In the genomic region with DNA sequence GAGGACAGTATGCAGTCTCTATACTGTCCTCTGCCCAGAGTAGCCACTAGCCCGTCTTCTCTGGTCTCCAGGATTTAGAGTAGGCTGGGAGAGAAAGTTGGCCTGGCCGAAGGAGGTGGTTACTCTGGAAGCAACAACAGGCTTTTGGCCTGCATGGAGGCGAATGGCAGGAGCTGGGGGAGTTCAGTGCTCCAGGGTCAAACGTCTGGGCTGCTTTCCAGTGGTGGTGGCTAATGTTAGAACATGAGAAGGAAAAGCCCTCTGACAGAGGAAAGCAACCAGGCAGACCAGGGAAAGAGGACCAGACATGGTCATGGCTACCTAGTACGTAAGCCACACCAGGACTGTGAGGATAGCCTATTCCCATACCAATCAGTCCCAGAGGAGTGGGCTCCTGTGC, we compare ENCODE assay signal across 11 mouse cellular contexts. TPM values are rescaled to one million over a fixed set of nuclear protein-coding genes. Genes with fewer than 3 reads are reported as not detected.
DNase-seq lines count a peak whose midpoint lies in the region; ATAC-seq lines count a peak whose summit lies in the region.
"Had no signal": no experiment of that assay in that cellular context is flagged by ENCODE, and none has a peak within 500 bp of the region (broad histone marks: within the 10 kb centered on the region; RNA-seq: fewer than 3 reads in every experiment).

No protein-coding gene starts in this region.

- intact Hi-C loops in heart, postnatal 10 days (cut with DNase I) = no loop called here

- H3K27ac ChIP-seq in liver, embryonic 15.5 days (replicated peaks) = peak overlapping the region; percentile 98
- H3K27ac ChIP-seq: forebrain, embryonic 15.5 days had no signal

- peak overlapping the region; percentile 70 for H3K4me3 ChIP-seq in erythroblast, embryonic 14.5 days (replicated peaks)
- H3K4me3 ChIP-seq in liver, embryonic 15.5 days (replicated peaks) = peak overlapping the region; percentile 69
- H3K4me3 ChIP-seq: forebrain, embryonic 15.5 days; megakaryocyte, embryonic 14.5 days had no signal

- no peak for ATAC-seq in erythroblast, adult 5-6 weeks (replicated peaks; ENCODE audit: low FRiP score, poor library complexity, severe bottlenecking)
- ATAC-seq in liver, embryonic 15.5 days (ENCODE audit: insufficient read depth) = no peak
- ATAC-seq in CD4-positive, CD25-positive, alpha-beta regulatory T cell, adult 4 months = no peak
- ATAC-seq: forebrain, embryonic 15.5 days had no signal

- DNase-seq in adrenal gland, postnatal 10 days = peak; percentile 86
- DNase-seq in heart, postnatal 10 days = peak; percentile 84 to 88
- DNase-seq in right cerebral cortex, adult 18-20 months = no peak
- no peak for DNase-seq in right cerebral cortex, postnatal 10 days (ENCODE audit: low spot score in 2 of 2)
- DNase-seq: cerebellum, adult 9-11 months had no signal

- H3K27me3 ChIP-seq in erythroblast, embryonic 14.5 days (ENCODE audit: control insufficient read depth) = no peaks in the 10 kb centered on the region
- H3K27me3 ChIP-seq in liver, embryonic 15.5 days = no peaks in the 10 kb centered on the region
- H3K27me3 ChIP-seq: forebrain, embryonic 15.5 days; megakaryocyte, embryonic 14.5 days had no signal

- WGBS in liver, embryonic 15.5 days (ENCODE audit: insufficient replicate concordance) = 70% methylated on average over 5 of the region's 5 CpGs

- no peaks in the 10 kb centered on the region for H3K9me3 ChIP-seq in erythroblast, embryonic 14.5 days (ENCODE audit: control insufficient read depth, low read length)
- H3K9me3 ChIP-seq in liver, embryonic 15.5 days (replicated peaks) = no peaks in the 10 kb centered on the region
- H3K9me3 ChIP-seq: forebrain, embryonic 15.5 days; megakaryocyte, embryonic 14.5 days had no signal

- peak overlapping the region; percentile 74 for H3K4me2 ChIP-seq in liver, embryonic 15.5 days
- H3K4me2 ChIP-seq: forebrain, embryonic 15.5 days had no signal

- peaks cover 90% of the 10 kb centered on the region for H3K36me3 ChIP-seq in erythroblast, embryonic 14.5 days (ENCODE audit: control insufficient read depth)
- H3K36me3 ChIP-seq in liver, embryonic 15.5 days (replicated peaks) = peaks cover 31% of the 10 kb centered on the region

- peak overlapping the region; percentile 65 for H3K9ac ChIP-seq in liver, embryonic 15.5 days
- H3K9ac ChIP-seq: forebrain, embryonic 15.5 days had no signal

- peaks cover 97% of the 10 kb centered on the region for H3K4me1 ChIP-seq in erythroblast, embryonic 14.5 days (ENCODE audit: control insufficient read depth)
- H3K4me1 ChIP-seq in liver, embryonic 15.5 days (replicated peaks) = peaks cover 83% of the 10 kb centered on the region

RNA-seq across cellular contexts. Expression of gene Fam53b, which starts 38.4 kb away (rescaled TPM):
- 21.4 and 23.3 TPM in 2 replicates for polyA plus RNA-seq in erythroblast, embryonic 14.5 days (2012)
- 119 and 143 TPM in 2 replicates for total RNA-seq in erythroblast, adult 5-6 weeks (2015; ENCODE audit: low replicate concordance)
- 126 and 169 TPM in 2 replicates for total RNA-seq in erythroblast, adult 5-6 weeks (2017; ENCODE audit: low replicate concordance)
- 10 to 100 TPM; 58.4 to 75.1 TPM for total RNA-seq in adrenal gland, postnatal 10 days (2021)
- total RNA-seq in heart, postnatal 10 days (2021) = 10 to 100 TPM; 35.5 to 46.0 TPM
- 25.5 and 28.0 TPM in 2 replicates for polyA plus RNA-seq in liver, embryonic 15.5 days (2015; fragmentation: Nextera tagmentation; extraction: Ambion mirVana)
- polyA plus RNA-seq in CD4-positive, CD25-positive, alpha-beta regulatory T cell, adult 4 months (2017; shearing (Covaris generic)) = 100 to 1,000 TPM in 1 of 2 experiments, 10 to 100 TPM in 1; 73.4 to 102 TPM

Comparison
In these comparisons a context has a peak if more than half of its experiments do, and no peak if none do; other contexts are left out.
1. DNase-seq: peak in adrenal gland, postnatal 10 days (single experiment) and heart, postnatal 10 days (2 of 2); none in right cerebral cortex, adult 18-20 months (single experiment) and right cerebral cortex, postnatal 10 days (0 of 2).